Mouse (Mus musculus): Measurements from ENCODE around the gene Spn.

Gene Spn

GRCm38 (mm10) chr7:127140623-127141404 lies 3.2 kb upstream of the Spn start:
- no peak for DNase-seq (ENCODE audit: low spot score)

GRCm38 (mm10) chr7:127139562-127139961 lies 1.9 kb upstream of the Spn start:
- DNase-seq (ENCODE audit: low spot score), result no peak

- no peak for DNase-seq (ENCODE audit: low spot score)
Measured at GRCm38 (mm10) chr7:127139100-127139499, 1.5 kb upstream of the Spn start.

- no peak for DNase-seq (ENCODE audit: low spot score)
Measured at GRCm38 (mm10) chr7:127136181-127137071, 1.2 kb downstream of the Spn start.

- DNase-seq (ENCODE audit: low spot score), result no peak
Measured at GRCm38 (mm10) chr7:127134821-127135447, 2.7 kb downstream of the Spn start.

GRCm38 (mm10) chr7:127133125-127133524 lies 4.5 kb downstream of the Spn start:
- no peak for DNase-seq (ENCODE audit: low spot score)

- no peak for DNase-seq (ENCODE audit: low spot score)
Measured at GRCm38 (mm10) chr7:127129638-127130037, 8.0 kb downstream of the Spn start.

- DNase-seq (ENCODE audit: low spot score), result peak; percentile 80
Measured at GRCm38 (mm10) chr7:127121911-127122270, 15.7 kb downstream of the Spn start, which contains the start of gene Qprt. TSS of gene Qprt (minus strand) at chr7:127122226.

GRCm38 (mm10) chr7:127121061-127121910 lies 16.3 kb downstream of the Spn start:
- DNase-seq (ENCODE audit: low spot score), result peak; percentile 87

- DNase-seq (ENCODE audit: low spot score), result peak; percentile 60
Measured at GRCm38 (mm10) chr7:127118671-127119445, 18.8 kb downstream of the Spn start.

- peak; percentile 55 for DNase-seq (ENCODE audit: low spot score)
Measured at GRCm38 (mm10) chr7:127117948-127118347, 19.7 kb downstream of the Spn start.

- no peak for DNase-seq (ENCODE audit: low spot score)
Measured at GRCm38 (mm10) chr7:127116331-127116935, 21.2 kb downstream of the Spn start.

GRCm38 (mm10) chr7:127114920-127115319 lies 22.7 kb downstream of the Spn start:
- DNase-seq (ENCODE audit: low spot score), result no peak

- peak; percentile 68 for DNase-seq (ENCODE audit: low spot score)
Measured at GRCm38 (mm10) chr7:127113614-127114259, 23.9 kb downstream of the Spn start.

- DNase-seq (ENCODE audit: low spot score), result no peak
Measured at GRCm38 (mm10) chr7:127112921-127113597, 24.6 kb downstream of the Spn start.

- DNase-seq (ENCODE audit: low spot score), result no peak
Measured at GRCm38 (mm10) chr7:127112251-127112841, 25.3 kb downstream of the Spn start.

- DNase-seq (ENCODE audit: low spot score), result no peak
Measured at GRCm38 (mm10) chr7:127111461-127111860, 26.2 kb downstream of the Spn start.

- no peak for DNase-seq (ENCODE audit: low spot score)
Measured at GRCm38 (mm10) chr7:127110239-127111007, 27.2 kb downstream of the Spn start.
